ENCODE assay signal across 12 mouse cellular contexts in genomic region chr1:41264214-41264613, GRCm38 (mm10).
A peak's percentile ranks its signal among the peaks of the same experiment; 100 is the strongest.
DNase-seq lines count a peak whose midpoint lies in the region; ATAC-seq and TF ChIP-seq lines count a peak whose summit lies in the region.
"Had no signal": no experiment of that assay in that cellular context is flagged by ENCODE, and none has a peak within 500 bp of the region (broad histone marks: within the 10 kb centered on the region; RNA-seq: fewer than 3 reads in every experiment).

No protein-coding gene starts in this region.

- TF ChIP-seq CTCF in lung, embryonic 14.5 days (IDR thresholded peaks at IDR 0.05; ENCODE audit: low read depth) = peak; percentile 60

- WGBS in forebrain, embryonic 14.5 days = 26% methylated on average over 10 of the region's 10 CpGs
- WGBS in forebrain, embryonic 15.5 days = 36% methylated on average over 10 of the region's 10 CpGs
- 35% methylated on average over 10 of the region's 10 CpGs for WGBS in lung, embryonic 14.5 days

- H3K4me1 ChIP-seq in forebrain, embryonic 14.5 days (ENCODE audit: control insufficient read depth, insufficient read depth, low read length) = peaks cover 4% of the 10 kb centered on the region; the same call in 1 of the 2 replicates
- no peaks in the 10 kb centered on the region for H3K4me1 ChIP-seq in forebrain, embryonic 15.5 days
- no peaks in the 10 kb centered on the region for H3K4me1 ChIP-seq in lung, embryonic 14.5 days (ENCODE audit: insufficient read depth)
- H3K4me1 ChIP-seq: embryonic facial prominence, embryonic 12.5 days; heart, embryonic 15.5 days; liver, embryonic 13.5 days had no signal

- H3K27me3 ChIP-seq in forebrain, embryonic 14.5 days (replicated peaks; ENCODE audit: control insufficient read depth, insufficient read depth, low read length) = no peaks in the 10 kb centered on the region
- H3K27me3 ChIP-seq in forebrain, embryonic 15.5 days = no peaks in the 10 kb centered on the region
- H3K27me3 ChIP-seq in lung, embryonic 14.5 days (ENCODE audit: insufficient read depth, low read length) = no peaks in the 10 kb centered on the region
- H3K27me3 ChIP-seq: CH12.LX; embryonic facial prominence, embryonic 12.5 days; heart, embryonic 15.5 days; liver, embryonic 13.5 days had no signal

- no peak for ATAC-seq in forebrain, embryonic 14.5 days
- no peak for ATAC-seq in forebrain, embryonic 15.5 days (replicated peaks)
- no peak for ATAC-seq in lung, embryonic 14.5 days (ENCODE audit: insufficient read depth)
- ATAC-seq in common myeloid progenitor, adult 5-6 weeks (replicated peaks; ENCODE audit: low read depth, poor library complexity, severe bottlenecking) = peak; percentile 25

- no peaks in the 10 kb centered on the region for H3K9me3 ChIP-seq in forebrain, embryonic 14.5 days (replicated peaks; ENCODE audit: control insufficient read depth, low read length)
- H3K9me3 ChIP-seq in forebrain, embryonic 15.5 days = no peaks in the 10 kb centered on the region
- H3K9me3 ChIP-seq in lung, embryonic 14.5 days (ENCODE audit: low read depth, low read length) = no peaks in the 10 kb centered on the region
- H3K9me3 ChIP-seq: embryonic facial prominence, embryonic 12.5 days; heart, embryonic 15.5 days; liver, embryonic 13.5 days had no signal

- H3K4me3 ChIP-seq in forebrain, embryonic 14.5 days (ENCODE audit: low read depth, low read length) = no peak overlapping the region
- no peak overlapping the region for H3K4me3 ChIP-seq in forebrain, embryonic 15.5 days
- no peak overlapping the region for H3K4me3 ChIP-seq in lung, embryonic 14.5 days (ENCODE audit: low read depth, low read length)
- H3K4me3 ChIP-seq: embryonic facial prominence, embryonic 12.5 days; heart, embryonic 15.5 days; liver, embryonic 13.5 days had no signal

- H3K27ac ChIP-seq in forebrain, embryonic 14.5 days (ENCODE audit: low read depth, low read length) = no peak overlapping the region
- no peak overlapping the region for H3K27ac ChIP-seq in forebrain, embryonic 15.5 days (replicated peaks)
- no peak overlapping the region for H3K27ac ChIP-seq in lung, embryonic 14.5 days (ENCODE audit: low read depth)
- H3K27ac ChIP-seq: embryonic facial prominence, embryonic 12.5 days; heart, embryonic 15.5 days; liver, embryonic 13.5 days had no signal

- no peaks in the 10 kb centered on the region for H3K36me3 ChIP-seq in forebrain, embryonic 14.5 days (ENCODE audit: control insufficient read depth, insufficient read depth, low read length)
- no peaks in the 10 kb centered on the region for H3K36me3 ChIP-seq in forebrain, embryonic 15.5 days
- no peaks in the 10 kb centered on the region for H3K36me3 ChIP-seq in lung, embryonic 14.5 days (ENCODE audit: insufficient read depth)
- H3K36me3 ChIP-seq: embryonic facial prominence, embryonic 12.5 days; heart, embryonic 15.5 days; liver, embryonic 13.5 days had no signal

- no peak overlapping the region for H3K4me2 ChIP-seq in forebrain, embryonic 14.5 days (ENCODE audit: low read length)
- H3K4me2 ChIP-seq in forebrain, embryonic 15.5 days (replicated peaks) = no peak overlapping the region
- H3K4me2 ChIP-seq in lung, embryonic 14.5 days = no peak overlapping the region
- H3K4me2 ChIP-seq: embryonic facial prominence, embryonic 12.5 days; heart, embryonic 15.5 days; liver, embryonic 13.5 days had no signal

- no peak overlapping the region; the same call in 1 of the 2 replicates for H3K9ac ChIP-seq in forebrain, embryonic 14.5 days (ENCODE audit: low read length)
- H3K9ac ChIP-seq in forebrain, embryonic 15.5 days (replicated peaks) = no peak overlapping the region
- H3K9ac ChIP-seq in lung, embryonic 14.5 days = no peak overlapping the region
- H3K9ac ChIP-seq: embryonic facial prominence, embryonic 12.5 days; heart, embryonic 15.5 days; liver, embryonic 13.5 days had no signal

- peak; percentile 61 for DNase-seq in forebrain, embryonic 14.5 days (ENCODE audit: low spot score)
- DNase-seq in lung, embryonic 14.5 days = peak; percentile 77
- no peak for DNase-seq in lung, postnatal 25 days (ENCODE audit: low spot score)
- peak; percentile 59 for DNase-seq in mesoderm, embryonic 11.5 days (ENCODE audit: low read depth, low spot score)
- DNase-seq in gastrocnemius, postnatal 25 days = no peak
- DNase-seq in thymus, postnatal 14 days = no peak
- DNase-seq: liver, embryonic 13.5 days had no signal

Comparison
In these comparisons a context has a peak if more than half of its experiments do, and no peak if none do; other contexts are left out.
1. DNase-seq: peak in forebrain, embryonic 14.5 days (single experiment), lung, embryonic 14.5 days (single experiment) and mesoderm, embryonic 11.5 days (single experiment); none in lung, postnatal 25 days (single experiment), gastrocnemius, postnatal 25 days (single experiment) and thymus, postnatal 14 days (single experiment).